ENCODE assay signal across 24 mouse cellular contexts in the genomic region with DNA sequence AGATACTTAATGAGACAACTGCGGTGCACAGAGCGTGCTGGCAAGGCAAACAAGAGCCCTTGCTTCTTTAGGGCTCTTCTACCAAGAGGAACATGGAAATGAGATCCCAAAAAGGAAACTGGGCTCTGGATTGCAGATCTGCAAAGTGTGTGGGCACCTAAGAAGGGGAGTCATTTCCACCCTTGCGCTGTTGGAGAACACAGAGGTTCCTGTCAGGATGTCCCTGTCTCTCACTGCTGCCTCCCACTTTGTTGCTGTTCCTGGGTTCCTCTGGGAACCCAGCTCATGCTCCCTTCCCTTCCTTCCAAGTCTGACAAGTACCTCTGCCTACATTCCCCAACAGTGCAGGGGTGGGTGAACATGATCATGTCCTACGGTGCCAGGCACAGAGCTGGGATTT.
DNase-seq lines count a peak whose midpoint lies in the region; ATAC-seq lines count a peak whose summit lies in the region.
"Had no signal": no experiment of that assay in that cellular context is flagged by ENCODE, and none has a peak within 500 bp of the region (broad histone marks: within the 10 kb centered on the region; RNA-seq: fewer than 3 reads in every experiment).

No protein-coding gene starts in this region.

- H3K4me1 ChIP-seq in midbrain, embryonic 13.5 days (replicated peaks) = no peaks in the 10 kb centered on the region
- H3K4me1 ChIP-seq: embryonic facial prominence, embryonic 12.5 days; forebrain, embryonic 13.5 days; lung, embryonic 15.5 days; neural tube, embryonic 13.5 days had no signal

- no peak overlapping the region for H3K9ac ChIP-seq in midbrain, embryonic 13.5 days (replicated peaks)
- H3K9ac ChIP-seq: embryonic facial prominence, embryonic 12.5 days; forebrain, embryonic 13.5 days; liver, embryonic 14.5 days; lung, embryonic 15.5 days; neural tube, embryonic 13.5 days had no signal

- H3K27ac ChIP-seq in midbrain, embryonic 13.5 days = no peak overlapping the region
- H3K27ac ChIP-seq: embryonic facial prominence, embryonic 12.5 days; forebrain, embryonic 13.5 days; gastrocnemius, adult 2 months; liver, embryonic 14.5 days; lung, embryonic 15.5 days; macrophage; neural tube, embryonic 13.5 days had no signal

- no peaks in the 10 kb centered on the region for H3K9me3 ChIP-seq in midbrain, embryonic 13.5 days
- H3K9me3 ChIP-seq: embryonic facial prominence, embryonic 12.5 days; forebrain, embryonic 13.5 days; lung, embryonic 15.5 days; neural tube, embryonic 13.5 days had no signal

- WGBS in midbrain, embryonic 13.5 days = 78% methylated on average over 4 of the region's 4 CpGs

- peak; percentile 73 for DNase-seq in left cerebral cortex, adult 11 months (ENCODE audit: low spot score)
- DNase-seq in left cerebral cortex, postnatal 4 days = no peak
- peak; percentile 63 to 80 for DNase-seq in left cerebral cortex, adult 18-20 months (ENCODE audit: low spot score in 2 of 2)
- DNase-seq in right cerebral cortex, adult 2 months (ENCODE audit: low spot score in 2 of 2) = peak; percentile 63 to 72
- DNase-seq in Muller cell, postnatal 12 days (ENCODE audit: inconsistent ontology term) = no peak
- no peak for DNase-seq in embryo, embryonic 9.5 days (ENCODE audit: extremely low spot score)
- DNase-seq: adrenal gland, postnatal 36 days; cerebellum, adult 9-10 months; gastrocnemius, adult 2 months; heart, postnatal 10 days; kidney, adult 8-10 months; kidney, postnatal 25 days; thymus, postnatal 36 days had no signal

- H3K4me2 ChIP-seq in midbrain, embryonic 13.5 days (replicated peaks) = no peak overlapping the region
- H3K4me2 ChIP-seq: embryonic facial prominence, embryonic 12.5 days; forebrain, embryonic 13.5 days; heart, embryonic 11.5 days; lung, embryonic 15.5 days; midbrain, embryonic 11.5 days; neural tube, embryonic 13.5 days had no signal

- H3K27me3 ChIP-seq in midbrain, embryonic 13.5 days = no peaks in the 10 kb centered on the region
- H3K27me3 ChIP-seq: embryonic facial prominence, embryonic 12.5 days; forebrain, embryonic 13.5 days; lung, embryonic 15.5 days; neural tube, embryonic 13.5 days had no signal

- intact Hi-C loops in left cerebral cortex, postnatal 4 days (cut with DNase I) = no loop called here

- no peak for ATAC-seq in midbrain, embryonic 13.5 days
- ATAC-seq: forebrain, embryonic 13.5 days had no signal

- no peaks in the 10 kb centered on the region for H3K36me3 ChIP-seq in midbrain, embryonic 13.5 days
- H3K36me3 ChIP-seq: embryonic facial prominence, embryonic 12.5 days; G1E; lung, embryonic 15.5 days; neural tube, embryonic 13.5 days had no signal

- H3K4me3 ChIP-seq in midbrain, embryonic 13.5 days (replicated peaks) = no peak overlapping the region
- H3K4me3 ChIP-seq: embryonic facial prominence, embryonic 12.5 days; erythroblast, embryonic 14.5 days; forebrain, embryonic 13.5 days; gastrocnemius, adult 2 months; lung, embryonic 15.5 days; neural tube, embryonic 13.5 days had no signal

Comparison
In these comparisons a context has a peak if more than half of its experiments do, and no peak if none do; other contexts are left out.
1. DNase-seq: peak in left cerebral cortex, adult 11 months (single experiment), left cerebral cortex, adult 18-20 months (2 of 2) and right cerebral cortex, adult 2 months (2 of 2); none in left cerebral cortex, postnatal 4 days (single experiment), Muller cell, postnatal 12 days (single experiment) and embryo, embryonic 9.5 days (single experiment).